Mouse (Mus musculus) cerebellum, adult 11-12 months (tissue): ENCODE data around the gene Olfr61.
"Not testable (repeated sequence)": the region's sequence is repeated elsewhere in the genome, so short reads cannot be mapped to it uniquely, and the experiment has no call there.

ENCODE experiments used
- DNase-seq: peaks from one replicate; pipeline ENCODE4 v3.0.0; 2022

The Olfr61 gene

DNA sequence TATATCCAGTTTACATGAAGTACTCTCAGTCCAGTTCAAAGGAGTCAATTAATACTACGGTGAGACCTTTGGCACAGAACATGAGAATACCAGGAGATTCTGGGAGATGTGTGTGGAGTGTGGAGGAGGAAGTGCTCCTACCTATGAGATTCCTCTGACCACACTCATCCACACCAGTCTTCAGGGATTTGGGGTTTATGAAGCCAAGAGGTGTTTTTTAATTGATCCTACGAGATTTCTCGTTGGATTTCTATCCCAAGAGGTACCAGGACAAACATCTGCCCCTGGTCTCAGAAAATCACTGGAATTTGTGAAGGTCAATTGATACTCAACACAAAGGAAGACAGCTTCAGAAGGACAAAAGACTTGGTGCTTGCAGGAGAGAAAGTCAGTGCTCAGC, at the start of gene Olfr61:
Gene Olfr61, plus strand, starts transcription at position 301 of the 400 bp plus-strand sequence.
- not testable (repeated sequence) for DNase-seq

DNA sequence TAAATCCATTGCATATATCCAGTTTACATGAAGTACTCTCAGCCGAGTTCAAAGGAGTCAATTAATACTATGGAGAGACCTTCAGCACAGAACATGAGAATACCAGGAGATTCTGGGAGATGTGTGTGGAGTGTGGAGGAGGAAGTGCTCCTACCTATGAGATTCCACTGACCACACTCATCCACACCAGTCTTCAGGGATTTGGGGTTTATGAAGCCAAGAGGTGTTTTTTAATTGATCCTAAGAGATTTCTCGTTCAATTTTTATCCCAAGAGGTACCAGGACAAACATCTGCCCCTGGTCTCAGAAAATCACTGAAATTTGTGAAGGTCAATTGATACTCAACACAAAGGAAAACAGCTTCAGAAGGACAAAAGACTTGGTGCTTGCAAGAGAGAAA, 27.8 kb upstream of the Olfr61 start, which contains the start of gene Olfr46:
Gene Olfr46, plus strand, starts transcription at position 301 of the 400 bp plus-strand sequence.
- not testable (repeated sequence) for DNase-seq

DNA sequence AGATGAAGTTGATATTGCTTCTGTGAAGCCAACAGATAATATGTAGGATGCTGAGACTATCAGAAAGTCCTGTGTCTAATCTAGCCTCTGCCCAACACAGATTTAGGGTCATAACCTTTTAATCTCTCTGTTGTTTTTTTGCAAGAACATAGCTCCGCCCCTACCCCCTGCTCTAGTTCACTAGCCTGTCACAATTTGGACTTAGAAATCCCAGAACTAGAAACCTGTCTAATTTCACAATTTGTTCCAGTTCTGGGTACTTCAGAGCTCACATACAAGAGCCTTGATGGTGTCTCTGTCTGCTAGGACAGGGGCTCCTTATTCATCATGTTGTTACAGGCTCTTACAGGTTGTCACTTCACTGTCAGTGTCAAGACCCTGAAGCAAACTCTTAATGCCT, 1.8 kb downstream of the Olfr61 start:
- DNase-seq = no peak

- DNase-seq = no peak
Measured at GRCm38 (mm10) chr7:140646152-140646551, 17.4 kb downstream of the Olfr61 start, which contains the start of gene Olfr53. Gene Olfr53, plus strand, starts transcription at chr7:140646452.

GRCm38 (mm10) chr7:140659630-140660029, 30.9 kb downstream of the Olfr61 start, which contains the start of gene Olfr539:
Gene Olfr539, plus strand, starts transcription at chr7:140659930.
- DNase-seq = no peak

DNA sequence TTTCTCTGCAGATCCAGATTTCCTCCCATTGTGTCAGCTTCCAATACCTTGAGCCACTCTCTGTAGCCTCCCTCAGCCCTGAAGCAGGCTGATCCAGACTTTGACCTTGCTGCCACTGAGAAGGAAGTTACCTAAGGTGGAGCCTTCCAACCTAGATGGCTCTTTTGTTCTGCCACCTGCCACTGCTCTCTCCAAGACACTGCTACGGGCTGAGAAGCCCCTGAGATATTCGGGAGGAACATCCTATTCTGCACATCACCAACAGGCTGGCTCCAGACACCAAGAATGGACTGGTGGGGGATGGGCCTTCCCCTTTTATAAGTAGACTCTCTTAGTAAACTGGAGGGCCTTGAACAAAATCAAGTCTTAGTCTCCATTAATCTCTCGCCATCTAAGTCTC, 41.9 kb downstream of the Olfr61 start:
- DNase-seq = not testable (repeated sequence)

DNA sequence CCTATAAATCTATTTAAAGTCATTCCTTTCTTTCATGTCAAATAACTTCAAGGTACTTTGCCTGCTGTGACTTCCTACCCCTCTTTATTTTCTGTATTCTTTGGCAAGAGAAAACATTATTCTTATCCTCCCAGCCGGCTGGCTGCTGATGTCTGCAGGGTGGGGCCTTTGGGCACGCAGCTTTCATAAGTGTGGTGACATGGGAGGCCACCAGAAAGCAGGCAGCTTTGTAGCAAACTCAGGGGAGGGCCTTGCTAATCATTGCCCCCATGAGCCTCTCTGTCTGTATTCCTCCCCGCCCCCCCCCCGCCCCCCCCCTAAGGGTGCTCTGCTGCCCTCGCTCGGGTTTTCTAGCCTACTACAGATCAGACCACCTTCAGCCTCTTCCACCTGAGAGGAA, 47.1 kb downstream of the Olfr61 start:
- no peak for DNase-seq

DNA sequence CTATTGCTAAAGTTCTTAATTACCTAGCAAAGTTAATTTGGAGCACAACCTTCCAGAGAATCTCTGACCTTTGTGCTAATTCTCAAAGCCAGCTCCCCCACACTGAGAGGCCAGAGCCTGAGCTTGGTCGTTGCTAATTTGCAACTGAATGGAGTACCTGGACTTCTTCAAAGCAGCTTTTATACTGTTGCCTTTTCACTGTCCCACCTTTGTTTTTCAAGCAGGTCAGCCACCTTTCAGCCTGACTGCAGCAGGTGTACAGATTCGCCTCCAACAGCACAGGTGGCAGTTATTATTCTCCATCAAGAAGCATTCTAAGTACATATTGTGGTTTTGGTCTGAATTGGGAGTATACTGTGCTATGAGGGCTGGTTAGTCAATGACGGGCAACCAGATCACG, 50.8 kb downstream of the Olfr61 start:
- not testable (repeated sequence) for DNase-seq

GRCm38 (mm10) chr7:140681651-140682050, 52.9 kb downstream of the Olfr61 start, which contains the start of gene Olfr45:
Gene Olfr45, plus strand, starts transcription at chr7:140681951.
- no peak for DNase-seq
